Mouse (Mus musculus) adrenal gland, postnatal 10 days (tissue): Measurements from ENCODE around the gene D10Jhu81e. TPM values are rescaled to one million over a fixed set of nuclear protein-coding genes. Genes with fewer than 3 reads are reported as not detected.
A peak's percentile ranks its signal among the peaks of the same experiment; 100 is the strongest.

ENCODE experiments used
- DNase-seq: peaks from one replicate; pipeline ENCODE4 v3.0.0; 2021; ENCODE audit warnings: mixed read lengths
- total RNA-seq, 2 experiments: library from RNA; stranded (reverse); gene quantifications; 2 replicates each; pipeline ENCODE4 v1.2.3; 2021

The D10Jhu81e gene
- total RNA-seq, 2 experiments from 2014 or later: 253 to 281 TPM

- peak; percentile 81 for DNase-seq
Measured at GRCm38 (mm10) chr10:78163923-78164322, 5.7 kb downstream of the D10Jhu81e start.

GRCm38 (mm10) chr10:78163241-78163640, 6.3 kb downstream of the D10Jhu81e start:
- no peak for DNase-seq

- no peak for DNase-seq
Measured at GRCm38 (mm10) chr10:78162646-78163045, 6.9 kb downstream of the D10Jhu81e start.

GRCm38 (mm10) chr10:78161096-78161495, 8.5 kb downstream of the D10Jhu81e start:
- peak; percentile 44 for DNase-seq

GRCm38 (mm10) chr10:78160369-78161095, 9.1 kb downstream of the D10Jhu81e start:
- no peak for DNase-seq

- DNase-seq: peak; percentile 91
Measured at GRCm38 (mm10) chr10:78159906-78160305, 9.7 kb downstream of the D10Jhu81e start.

- peak; percentile 79 for DNase-seq
Measured at GRCm38 (mm10) chr10:78159252-78159878, 10.2 kb downstream of the D10Jhu81e start.

- DNase-seq: peak; percentile 43
Measured at GRCm38 (mm10) chr10:78158041-78158440, 11.5 kb downstream of the D10Jhu81e start.

- no peak for DNase-seq
Measured at GRCm38 (mm10) chr10:78156926-78157325, 12.7 kb downstream of the D10Jhu81e start.

- DNase-seq: no peak
Measured at GRCm38 (mm10) chr10:78148834-78149766, 20.5 kb downstream of the D10Jhu81e start.

- no peak for DNase-seq
Measured at GRCm38 (mm10) chr10:78147908-78148441, 21.6 kb downstream of the D10Jhu81e start.

GRCm38 (mm10) chr10:78143727-78144505, 25.7 kb downstream of the D10Jhu81e start:
- no peak for DNase-seq

- no peak for DNase-seq
Measured at GRCm38 (mm10) chr10:78140843-78141242, 28.7 kb downstream of the D10Jhu81e start.

GRCm38 (mm10) chr10:78140251-78140600, 29.4 kb downstream of the D10Jhu81e start:
- no peak for DNase-seq

GRCm38 (mm10) chr10:78139572-78140250, 29.9 kb downstream of the D10Jhu81e start:
- no peak for DNase-seq

GRCm38 (mm10) chr10:78138812-78139523, 30.6 kb downstream of the D10Jhu81e start:
- DNase-seq: peak; percentile 63

GRCm38 (mm10) chr10:78137191-78137590, 32.4 kb downstream of the D10Jhu81e start:
- no peak for DNase-seq

- no peak for DNase-seq
Measured at GRCm38 (mm10) chr10:78135947-78136346, 33.6 kb downstream of the D10Jhu81e start.

GRCm38 (mm10) chr10:78134975-78135798, 34.4 kb downstream of the D10Jhu81e start:
- peak; percentile 45 for DNase-seq
